Mouse (Mus musculus) gastrocnemius, postnatal 25 days (tissue): ENCODE results near the gene Gm20388. TPM values are rescaled to one million over a fixed set of nuclear protein-coding genes. Genes with fewer than 3 reads are reported as not detected.

Source experiments
- DNase-seq: peaks from one replicate; pipeline ENCODE4 v3.0.0; 2022
- total RNA-seq, 2 experiments: library from RNA; stranded (reverse); gene quantifications; 1 replicate in 1 of 2; 2 replicates in 1 of 2; pipeline ENCODE4 v1.2.3; 2021

Gene Gm20388
- total RNA-seq, 2 experiments from 2014 or later = 6.7 TPM; not detected in 1

DNA sequence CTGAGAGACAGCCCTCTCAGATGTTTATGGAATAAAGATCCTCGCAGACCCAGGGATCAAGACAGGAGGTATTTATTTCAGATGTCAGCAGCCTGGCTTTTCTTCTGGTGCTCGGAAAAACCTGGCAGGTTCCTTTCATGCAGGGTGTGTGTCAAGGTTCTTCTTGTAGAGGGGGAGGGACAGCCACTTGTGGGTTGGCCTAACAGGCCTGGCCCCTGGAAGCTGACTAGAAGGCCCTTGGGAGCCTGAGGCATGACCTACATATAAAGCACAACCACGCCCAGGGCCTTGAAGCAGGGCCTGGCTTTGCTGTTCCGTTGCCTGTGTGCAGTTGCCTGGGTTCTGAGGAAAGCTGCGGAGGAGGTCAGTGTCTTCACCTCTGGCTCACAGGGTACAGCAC lies 774.5 kb downstream of the Gm20388 start:
- DNase-seq = peak; percentile 60

DNA sequence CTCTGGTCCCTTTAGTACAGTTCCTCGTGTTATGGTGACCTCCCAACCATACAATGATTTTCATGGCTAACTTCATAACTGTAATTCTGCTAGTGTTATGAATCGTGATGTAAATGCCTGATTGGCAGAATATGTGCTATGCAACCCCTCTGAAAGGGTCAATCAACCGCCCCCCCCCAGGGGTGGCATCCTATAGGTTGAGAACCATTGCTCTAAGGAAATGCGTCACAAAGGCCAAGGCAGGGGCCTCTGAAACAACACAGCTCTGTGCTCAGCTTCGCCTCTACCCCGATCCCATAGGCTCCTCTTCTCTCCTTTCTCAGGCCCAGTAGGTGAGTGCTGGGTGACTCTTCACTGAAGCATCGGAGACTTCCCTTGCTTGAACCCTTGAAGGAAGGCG lies 775.0 kb downstream of the Gm20388 start:
- no peak for DNase-seq

DNA sequence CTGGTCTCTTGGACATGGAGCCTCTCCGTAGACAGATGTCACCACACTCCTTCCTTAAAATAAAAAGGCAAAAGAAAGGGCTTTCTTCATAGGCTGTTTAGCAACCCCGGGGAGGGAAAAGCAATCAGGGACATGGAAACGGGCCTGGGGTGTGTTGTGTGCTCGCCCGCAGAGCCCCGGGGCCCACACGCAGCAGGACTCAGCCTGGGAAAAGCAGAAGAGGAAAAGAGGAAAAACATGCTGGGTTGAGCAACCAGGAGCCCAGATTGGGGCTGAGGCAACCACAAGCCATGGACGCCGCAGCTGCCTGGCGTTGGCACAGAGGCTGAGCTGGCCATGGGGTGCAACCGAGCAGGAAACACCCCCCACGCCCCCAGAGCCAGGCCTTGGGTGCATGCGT lies 775.4 kb downstream of the Gm20388 start:
- peak; percentile 46 for DNase-seq

DNA sequence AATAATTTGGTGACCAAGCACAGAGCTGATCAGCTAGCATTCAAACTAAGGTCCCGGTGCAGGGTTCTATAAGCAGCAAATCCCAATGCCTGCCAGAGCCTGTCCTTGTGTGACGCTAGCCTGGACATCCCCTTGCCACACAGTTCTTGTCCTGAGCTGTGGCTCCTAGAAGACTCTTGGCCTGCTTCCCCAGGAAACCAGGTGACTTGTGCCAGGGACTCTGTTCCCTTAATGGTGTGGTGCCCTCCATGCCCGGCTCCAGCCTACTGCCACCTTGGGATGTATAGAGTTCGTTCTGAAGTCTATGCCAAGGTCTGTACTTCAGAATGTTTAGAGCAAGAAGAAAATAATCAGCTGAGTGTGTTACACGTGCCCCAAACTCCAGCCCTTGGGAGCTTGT lies 775.9 kb downstream of the Gm20388 start:
- DNase-seq = no peak

DNA sequence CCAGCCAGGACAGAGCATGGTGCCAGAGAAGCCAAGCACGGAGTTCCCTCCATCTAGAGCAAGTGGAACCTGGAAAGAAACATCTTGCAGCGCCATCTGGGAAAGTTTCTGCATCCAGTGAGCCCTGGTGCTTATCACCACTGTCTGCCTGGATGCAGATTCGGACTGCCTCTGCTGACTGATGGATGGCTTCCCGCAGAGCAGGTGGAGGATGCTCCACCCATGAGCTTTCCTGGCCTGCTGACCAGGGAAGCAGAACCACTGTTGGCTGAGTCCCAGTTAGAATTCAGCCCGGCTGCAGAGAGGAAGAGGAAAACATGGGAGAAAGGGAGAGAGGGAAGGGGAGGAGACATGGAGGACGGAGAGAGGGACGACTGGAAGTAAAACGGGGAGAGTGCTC lies 777.1 kb downstream of the Gm20388 start:
- DNase-seq = peak; percentile 51

DNA sequence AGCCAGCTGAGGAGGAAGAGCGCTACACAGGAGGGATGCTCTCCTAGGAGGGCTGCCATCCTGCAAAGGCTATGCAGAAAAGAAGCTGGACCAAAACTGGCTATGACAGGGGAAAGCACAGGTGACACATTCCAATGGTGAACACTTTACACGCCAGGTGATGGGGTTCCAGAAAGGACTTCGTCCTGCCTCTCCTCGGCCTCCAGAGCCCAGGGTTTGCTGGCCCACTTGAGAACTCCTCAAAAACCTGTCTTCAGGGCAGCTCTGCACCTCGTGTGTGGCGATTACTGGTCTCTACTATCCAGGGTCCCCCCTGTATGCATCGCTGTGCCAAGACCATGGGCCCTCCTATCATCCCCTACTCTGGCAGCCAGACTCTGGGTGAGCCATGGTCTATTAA lies 777.9 kb downstream of the Gm20388 start:
- no peak for DNase-seq

DNA sequence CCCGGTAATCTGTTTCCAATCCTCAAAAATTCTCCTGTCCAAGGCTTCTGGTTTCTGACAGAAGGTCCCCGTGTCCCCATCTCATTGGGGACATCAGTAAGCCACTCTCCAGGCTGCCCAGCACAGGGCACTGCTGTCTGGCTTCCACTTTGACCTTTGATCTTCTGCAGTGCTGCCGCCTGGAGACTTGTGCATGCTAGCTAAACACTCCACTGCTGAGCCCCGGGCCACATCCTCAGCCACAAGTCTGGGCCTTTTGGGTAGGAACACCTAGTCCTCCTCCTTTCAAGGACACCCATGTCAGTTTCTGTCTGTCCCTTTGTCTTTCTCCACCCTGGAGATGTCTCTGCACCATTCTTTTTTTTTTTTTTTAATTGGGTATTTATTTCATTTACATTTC lies 782.3 kb downstream of the Gm20388 start:
- no peak for DNase-seq

DNA sequence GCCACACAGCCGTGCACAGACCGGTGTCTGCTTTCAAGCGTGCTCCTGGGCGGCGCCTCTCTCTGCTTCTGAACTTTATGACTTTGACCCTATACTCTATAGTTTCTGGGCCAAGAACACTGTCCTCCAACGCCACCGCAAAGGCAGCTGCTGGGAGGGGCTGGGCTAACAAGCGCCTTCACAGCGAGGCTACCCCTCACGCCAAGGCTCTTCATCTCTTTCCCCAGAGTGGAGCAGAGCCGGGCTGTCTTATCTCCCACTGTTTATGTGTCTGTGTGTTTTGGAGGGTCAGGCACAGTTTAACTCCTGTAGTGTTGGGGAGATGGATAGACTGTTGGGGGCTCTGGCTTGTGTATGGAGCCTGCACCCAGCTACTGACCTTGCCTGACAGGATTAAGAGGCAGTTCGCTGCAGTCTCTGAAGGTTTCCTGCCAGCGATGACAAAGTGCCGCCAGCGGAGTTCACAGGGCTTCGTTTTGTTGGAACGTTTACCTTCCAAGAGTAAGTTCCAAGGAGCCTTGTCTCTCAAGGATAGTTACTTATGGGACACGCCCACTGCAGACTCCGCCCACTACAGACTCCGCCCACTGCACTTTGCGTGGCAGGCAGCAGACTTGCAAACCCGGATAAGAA lies 783.3 kb downstream of the Gm20388 start:
- no peak for DNase-seq

DNA sequence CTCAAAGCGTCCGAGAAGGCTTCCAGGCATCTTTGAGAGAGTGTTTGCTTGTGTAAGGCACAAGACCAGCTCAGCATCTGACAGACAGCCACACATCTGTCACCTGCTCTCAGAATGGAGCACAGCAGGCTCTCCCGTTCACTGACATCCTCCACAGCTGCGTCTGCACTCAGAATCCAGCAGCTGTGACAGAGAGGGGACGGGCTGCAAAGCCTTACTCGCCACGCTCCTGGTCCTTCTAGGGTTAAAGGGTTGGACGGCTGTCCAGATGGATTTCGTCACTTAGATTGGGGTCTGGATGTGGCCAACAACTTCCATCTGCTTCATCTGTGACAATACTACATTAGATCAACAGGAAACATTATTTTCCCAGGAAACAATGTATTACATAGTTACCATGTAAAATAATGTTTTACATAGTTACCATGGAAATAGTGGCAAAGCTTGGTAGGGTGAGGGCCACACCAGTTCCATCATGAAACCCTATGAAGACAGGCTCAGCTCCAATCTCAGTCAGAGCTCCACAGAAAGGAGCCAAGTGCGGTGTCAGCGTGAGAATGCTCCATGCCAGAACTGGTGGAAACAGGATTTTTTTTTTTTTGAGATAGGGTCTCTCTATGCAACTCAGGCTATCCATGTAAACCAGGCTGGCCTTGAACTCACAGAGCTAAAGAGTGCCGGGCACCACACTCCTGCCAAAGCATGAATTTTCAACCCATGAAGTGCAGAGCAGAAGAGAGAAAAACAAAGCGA lies 785.9 kb downstream of the Gm20388 start:
- no peak for DNase-seq

DNA sequence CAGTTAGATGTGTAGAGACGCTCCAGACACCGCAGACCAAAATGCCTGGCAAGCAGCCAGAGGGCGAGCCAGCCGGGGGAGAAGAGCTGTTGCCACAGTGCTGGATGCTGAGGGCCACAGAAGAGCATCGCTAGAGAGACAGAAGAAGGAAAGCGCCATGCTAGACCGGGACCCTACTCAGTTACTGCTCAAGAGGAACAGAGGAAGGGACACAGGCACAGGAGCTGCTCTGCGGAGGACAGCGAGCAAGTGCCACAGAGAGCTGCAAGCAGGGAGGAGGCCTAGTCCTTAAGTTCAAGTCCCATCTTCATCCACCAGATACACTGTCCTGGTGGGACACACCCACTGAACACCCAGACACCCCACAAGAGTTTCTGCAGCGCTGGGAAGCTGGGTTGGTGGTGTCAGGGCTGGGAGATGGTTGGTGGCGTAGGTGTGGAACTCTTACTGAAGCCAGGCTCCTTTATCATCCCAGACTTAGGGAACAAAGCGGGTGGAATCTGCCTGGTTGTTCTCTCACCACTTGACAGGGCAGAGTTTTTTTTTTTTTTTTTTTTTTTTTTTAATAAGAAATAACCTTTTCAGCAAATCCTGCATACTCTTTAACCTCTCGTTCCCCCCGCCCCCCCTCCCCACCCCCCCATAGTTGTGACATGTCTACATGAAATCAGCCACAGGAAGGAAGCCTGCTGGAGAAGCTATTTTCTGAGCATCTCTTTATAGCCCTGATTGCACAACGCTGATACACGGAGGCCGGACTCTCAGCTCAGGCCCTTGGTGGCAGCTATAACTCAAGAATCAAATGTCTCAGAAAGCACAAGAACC lies 786.7 kb downstream of the Gm20388 start:
- DNase-seq = peak; percentile 46

DNA sequence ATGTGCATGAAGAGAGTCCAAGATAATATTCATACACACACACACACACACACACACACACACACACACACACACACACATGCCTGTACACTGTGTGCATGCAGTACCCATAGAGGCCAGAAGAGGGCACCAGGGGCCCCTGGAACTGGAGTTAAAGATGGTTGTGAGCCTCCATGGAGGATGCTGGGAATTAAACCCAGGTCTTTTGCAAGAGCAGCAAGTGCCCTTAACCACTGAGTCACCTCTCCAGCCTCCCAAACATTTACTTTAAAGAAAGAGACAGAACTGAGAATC lies 787.3 kb downstream of the Gm20388 start:
- no peak for DNase-seq

DNA sequence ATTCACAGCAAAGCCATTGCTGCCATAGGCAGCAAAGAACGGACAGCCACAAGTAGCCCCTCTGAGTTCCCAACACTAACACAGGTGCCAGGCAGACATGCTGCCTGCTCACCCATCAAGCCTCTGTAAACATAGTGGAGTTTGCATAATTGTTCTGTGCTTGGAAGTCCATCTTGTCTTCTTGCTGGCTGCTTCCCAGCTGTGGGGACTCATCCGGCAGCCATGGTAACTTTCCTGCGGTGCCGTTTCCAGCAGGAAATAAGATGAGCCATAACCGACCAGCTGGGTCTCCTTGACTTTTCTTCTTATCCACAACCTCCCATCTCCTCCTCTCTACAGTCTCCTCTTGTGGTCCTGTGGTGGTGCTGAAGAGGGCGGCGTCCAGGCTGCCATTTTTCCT lies 787.8 kb downstream of the Gm20388 start:
- DNase-seq = no peak

DNA sequence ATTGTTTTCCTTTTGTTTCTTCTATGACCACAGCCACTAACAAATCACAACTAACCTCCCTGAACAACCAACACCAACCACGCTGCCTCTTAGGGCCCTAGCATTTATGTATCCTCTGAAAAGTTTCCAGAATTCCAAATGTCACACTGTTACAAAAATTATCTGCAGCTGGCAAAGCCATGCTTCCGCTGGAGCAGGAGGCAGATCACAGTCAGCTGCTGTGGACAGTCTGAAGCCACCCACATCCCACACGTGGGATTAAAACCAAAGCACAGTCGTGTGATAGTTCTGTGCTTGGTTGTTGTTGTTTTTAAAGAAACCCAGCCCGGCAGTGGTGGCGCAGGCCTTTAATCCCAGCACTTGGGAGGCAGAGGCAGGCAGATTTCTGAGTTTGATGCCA lies 788.4 kb downstream of the Gm20388 start:
- no peak for DNase-seq

DNA sequence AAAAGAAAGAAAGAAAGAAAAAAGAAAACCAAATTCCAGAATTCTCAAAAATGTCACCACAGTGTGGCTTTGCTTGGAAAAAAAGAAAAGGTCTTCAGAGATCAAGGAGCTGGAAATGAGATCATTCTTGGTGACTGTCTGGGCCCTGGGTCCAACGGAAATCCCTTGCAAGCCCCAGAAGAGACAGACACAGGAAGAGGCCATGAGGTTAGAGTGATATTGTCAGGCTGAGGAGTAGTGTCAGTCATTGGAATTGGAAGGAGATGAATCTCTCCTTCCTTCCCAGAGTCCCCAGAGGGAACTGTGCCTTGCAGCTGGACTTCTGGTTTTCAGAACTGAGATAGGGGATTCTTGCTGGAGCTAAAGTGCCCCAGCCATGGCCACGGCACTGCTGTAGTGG lies 788.9 kb downstream of the Gm20388 start:
- DNase-seq = no peak

DNA sequence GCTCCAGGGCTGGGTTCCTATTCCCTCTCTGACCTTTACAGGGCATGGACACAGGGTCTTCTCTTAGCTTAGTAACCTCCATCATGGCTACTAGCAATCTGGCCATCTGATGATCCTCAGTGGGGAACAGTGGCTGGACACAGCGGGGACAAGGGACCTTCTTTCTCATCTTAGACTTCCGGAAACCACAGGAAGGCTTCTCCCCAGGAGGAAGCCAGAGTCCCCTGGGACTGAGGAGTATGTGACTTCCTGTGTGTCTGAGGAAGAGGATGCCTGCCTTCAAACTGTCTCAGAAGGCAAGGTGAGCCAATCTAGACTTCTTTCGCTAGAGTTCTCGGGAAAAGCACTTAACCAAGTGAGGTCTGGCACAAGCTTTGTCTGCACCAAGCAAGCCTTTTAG lies 789.4 kb downstream of the Gm20388 start:
- no peak for DNase-seq

DNA sequence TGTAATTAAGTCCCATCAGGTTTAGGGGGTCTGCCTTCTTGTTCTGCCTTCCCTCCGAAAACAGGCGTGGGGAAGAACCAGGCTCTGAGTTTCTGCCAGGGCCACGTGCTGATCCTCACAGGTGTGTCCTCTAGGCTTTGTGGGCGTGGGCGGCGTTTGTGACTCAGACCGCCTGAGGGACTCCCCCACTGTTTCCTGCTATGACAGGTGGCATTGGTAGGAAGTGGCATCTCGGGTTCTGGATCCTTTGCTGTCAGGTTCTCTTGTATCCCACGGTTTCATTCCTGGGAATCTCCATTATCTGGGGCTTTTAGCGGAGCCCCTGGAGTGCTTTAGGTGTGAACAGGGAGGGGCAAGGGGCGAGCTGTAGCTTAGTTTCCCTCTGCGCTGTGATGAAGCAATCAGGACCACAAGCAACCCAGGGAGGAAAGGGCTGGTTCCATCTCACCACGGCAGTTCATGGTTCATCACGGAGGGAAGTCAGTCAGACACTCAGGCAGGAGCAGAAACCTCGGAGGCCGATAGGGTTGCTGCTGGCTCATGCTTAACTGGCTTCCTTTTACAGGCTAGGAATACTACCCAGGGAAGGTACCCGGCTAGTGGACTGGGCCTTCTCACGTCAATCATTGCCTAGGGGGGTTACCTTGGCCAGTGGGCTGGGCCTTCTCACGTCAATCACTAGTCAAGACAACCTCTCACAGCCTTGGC lies 791.3 kb downstream of the Gm20388 start:
- no peak for DNase-seq

DNA sequence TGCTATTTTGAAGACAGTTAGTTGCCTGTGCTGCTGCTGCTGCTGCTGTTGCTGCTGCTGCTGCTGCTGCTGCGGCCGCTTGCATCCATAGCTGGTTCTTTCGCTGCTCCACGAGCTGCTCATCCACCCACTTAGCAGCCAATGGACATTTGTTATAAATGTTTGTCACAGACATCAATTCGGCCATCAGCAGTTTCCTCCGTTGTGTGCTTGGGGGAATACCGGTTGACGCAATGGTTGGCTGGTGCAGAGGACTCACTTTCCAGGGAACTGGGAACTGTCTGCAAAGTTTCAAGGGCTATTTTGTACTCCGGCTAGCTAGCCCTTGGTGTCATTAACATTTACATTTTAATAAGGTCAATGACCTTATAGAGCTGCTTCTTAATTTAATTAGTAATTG lies 793.6 kb downstream of the Gm20388 start:
- no peak for DNase-seq

DNA sequence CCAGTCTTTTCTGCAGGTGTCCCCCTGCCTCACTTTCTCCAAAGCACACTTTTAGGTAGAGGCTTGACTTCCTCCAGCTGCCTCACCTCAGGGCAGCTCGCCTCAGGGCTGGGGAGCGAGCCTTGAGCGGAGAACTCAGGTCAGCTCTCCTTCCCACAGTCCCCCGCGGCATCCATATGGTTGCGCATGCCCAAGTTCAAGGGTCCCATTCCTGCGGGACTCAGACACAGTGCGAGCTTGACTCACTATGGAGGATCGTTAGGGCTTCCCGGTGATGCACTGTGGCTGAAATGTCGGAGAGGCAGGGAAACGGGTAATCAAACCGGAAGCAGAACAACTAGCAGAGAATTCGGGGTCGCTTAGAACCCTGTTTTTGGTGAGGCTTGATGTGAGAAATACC lies 794.5 kb downstream of the Gm20388 start:
- no peak for DNase-seq

DNA sequence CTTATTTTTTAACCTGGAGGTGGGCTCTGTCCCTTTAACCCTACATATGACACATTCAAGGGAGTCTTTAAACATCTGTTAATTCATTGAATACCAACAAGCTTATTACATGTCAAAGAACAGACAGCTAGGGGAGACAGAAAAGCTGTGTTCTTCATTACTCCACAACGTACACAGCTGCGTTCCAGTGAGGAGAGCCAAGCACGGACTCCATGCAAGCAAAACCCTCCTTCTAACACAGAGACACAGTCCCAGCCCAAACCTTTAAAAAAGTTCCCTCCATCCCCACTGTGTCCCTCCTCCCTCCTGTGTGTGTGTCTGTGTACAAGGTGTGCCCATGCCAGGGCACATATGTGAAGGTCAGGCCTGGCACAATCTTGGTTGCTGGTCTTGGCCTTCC lies 795.6 kb downstream of the Gm20388 start:
- DNase-seq = no peak

DNA sequence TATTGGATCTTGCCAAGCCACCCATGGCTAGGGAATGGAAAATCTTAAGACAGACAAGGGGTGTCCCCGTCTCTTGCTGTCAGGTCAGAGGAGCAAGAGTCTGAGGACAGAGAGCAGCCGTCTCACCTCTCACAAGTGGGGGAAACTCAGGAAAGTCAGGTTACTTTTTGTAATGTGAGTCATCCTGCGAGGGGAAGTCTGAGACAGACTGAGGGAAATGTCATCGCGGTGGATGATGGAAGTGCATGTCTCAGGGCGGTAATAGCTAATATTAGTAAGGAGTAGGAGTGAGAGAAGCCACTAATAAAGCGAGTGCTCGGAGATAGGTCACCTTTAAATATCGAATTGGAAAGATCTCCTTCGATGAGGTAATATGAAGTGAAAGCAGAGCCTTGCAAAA lies 798.5 kb downstream of the Gm20388 start:
- no peak for DNase-seq

DNA sequence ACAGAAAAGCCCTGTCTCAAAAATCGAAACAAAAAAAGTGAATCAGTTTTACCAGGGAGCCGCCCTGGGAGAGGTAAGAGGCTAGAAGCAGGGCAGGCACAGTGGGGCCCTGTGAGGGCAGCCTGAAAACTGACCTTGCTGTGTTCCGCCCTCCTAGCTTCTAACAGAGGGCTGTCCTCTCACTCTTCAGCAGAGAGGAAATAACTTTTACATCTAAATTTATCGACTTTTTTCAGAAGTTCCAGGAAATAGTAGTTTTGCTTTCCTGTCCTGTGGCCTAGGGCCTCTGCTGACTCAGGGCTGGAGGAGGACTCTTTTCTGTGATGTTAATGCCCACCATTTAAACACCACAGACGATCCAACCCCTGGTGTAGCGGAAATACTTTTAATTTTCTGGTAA lies 804.6 kb downstream of the Gm20388 start:
- no peak for DNase-seq

DNA sequence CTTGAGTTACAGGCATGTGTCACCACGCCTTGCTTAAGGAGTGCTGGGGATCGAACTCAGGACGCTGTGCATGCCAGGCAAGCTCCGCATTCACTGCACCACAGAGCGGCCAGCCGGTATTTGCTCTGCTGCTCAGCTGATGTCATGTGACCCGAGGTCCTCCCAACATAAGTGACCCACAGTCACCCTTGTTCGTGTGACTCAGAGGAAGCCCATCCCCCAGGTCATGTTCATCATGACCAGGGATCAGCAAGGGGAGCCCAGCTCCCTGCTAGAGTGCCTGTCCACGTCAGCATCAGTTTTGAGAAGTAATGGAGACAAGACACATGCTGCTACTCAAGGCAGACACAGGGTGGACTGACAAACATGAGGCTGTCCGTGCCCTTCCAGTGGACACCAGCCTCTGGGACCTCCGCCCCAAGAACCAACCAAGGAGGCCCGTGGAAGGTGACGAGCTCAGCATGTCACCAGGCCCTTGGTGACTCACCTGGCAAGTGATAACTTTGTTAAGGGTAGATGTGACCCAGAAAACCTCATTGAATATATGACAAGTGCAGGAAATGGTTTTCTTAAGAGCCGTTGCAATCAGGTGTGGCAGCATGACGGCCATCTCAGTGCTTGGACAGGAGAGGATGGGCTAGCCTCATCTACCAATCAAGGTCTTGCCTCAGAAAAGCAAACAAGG lies 805.5 kb downstream of the Gm20388 start:
- DNase-seq = no peak
